Mouse (Mus musculus) hindbrain, embryonic 16.5 days (tissue): ENCODE results near the gene 1190002N15Rik. TPM values are rescaled to one million over a fixed set of nuclear protein-coding genes. Genes with fewer than 3 reads are reported as not detected.

Experiments
- ATAC-seq: fragments of 200-750 bp; cut with Nextera tagmentation; 2 replicates; pipeline ENCODE4 v1.8.0; 2017; ENCODE audit warnings: moderate TSS enrichment, moderate library complexity
- H3K27ac ChIP-seq: fragments of 300-500 bp; sonication (generic); 2 replicates; pipeline ENCODE4 v1.5.1; 2014; ENCODE audit warnings: low read depth, mild to moderate bottlenecking, control low read depth, low read length, moderate library complexity
- H3K27me3 ChIP-seq: fragments of 300-500 bp; sonication (generic); replicated peaks from 2 replicates; pipeline ENCODE4 v1.6.1; 2014; ENCODE audit warnings: low read length; ENCODE audit not compliant: control insufficient read depth, insufficient read depth
- H3K36me3 ChIP-seq: fragments of 300-500 bp; sonication (generic); 2 replicates; pipeline ENCODE4 v1.6.1; 2014; ENCODE audit warnings: mild to moderate bottlenecking, low read length, moderate library complexity, mixed read lengths; ENCODE audit not compliant: control insufficient read depth, insufficient read depth
- H3K4me1 ChIP-seq: fragments of 300-500 bp; sonication (generic); 2 replicates; pipeline ENCODE4 v1.6.1; 2014; ENCODE audit warnings: low read depth, low read length; ENCODE audit not compliant: control insufficient read depth, insufficient read depth
- H3K4me2 ChIP-seq: fragments of 300-500 bp; sonication (generic); 2 replicates; pipeline ENCODE4 v1.6.1; 2014; ENCODE audit warnings: mild to moderate bottlenecking, low read length, control low read depth, moderate library complexity
- H3K4me3 ChIP-seq: fragments of 300-500 bp; sonication (generic); 2 replicates; pipeline ENCODE4 v1.5.1; 2014; ENCODE audit warnings: mild to moderate bottlenecking, low read length, control low read depth, moderate library complexity
- H3K9ac ChIP-seq: fragments of 300-500 bp; sonication (generic); 2 replicates; pipeline ENCODE4 v1.6.1; 2014; ENCODE audit warnings: low read depth, mild to moderate bottlenecking, control low read depth, low read length, moderate library complexity
- H3K9me3 ChIP-seq: fragments of 300-500 bp; sonication (generic); 2 replicates; pipeline ENCODE4 v1.6.1; 2014; ENCODE audit warnings: mild to moderate bottlenecking, low read length, moderate library complexity; ENCODE audit not compliant: control insufficient read depth
- WGBS: fragments of 180-500 bp; shearing (Covaris S2); extraction: QIAGEN DNeasy Blood & Tissue Kit; methylation state at CpG from one replicate; pipeline ENCODE4 v1.1.7; 2014; 5-methylcytosine and 5-hydroxymethylcytosine counted together
- polyA plus RNA-seq: library from polyadenylated mRNA; unstranded; fragments of >200 nt; fragmentation: Nextera tagmentation; extraction: Ambion mirVana; gene quantifications from 2 replicates; pipeline ENCODE4 v1.2.1, GENCODE M21; 2015

1190002N15Rik gene
- polyA plus RNA-seq, 1 experiment from 2014 or later, result 4.3 TPM

GRCm38 (mm10) chr9:94534795-94535194 lies 3.1 kb downstream of the 1190002N15Rik start:
- Histone ChIP-seq H3K9me3 (no peaks in the 10 kb centered on the region), H3K27ac (no peak overlapping the region), H3K36me3 (no peaks in the 10 kb centered on the region), H3K27me3 (no peaks in the 10 kb centered on the region), H3K4me3 (peak overlapping the region; percentile 79; the same call in 1 of the 2 replicates), H3K4me1 (no peaks in the 10 kb centered on the region; the same call in 1 of the 2 replicates), H3K4me2 (peak overlapping the region; percentile 78; the same call in 1 of the 2 replicates), H3K9ac (no peak overlapping the region)
- no peak for ATAC-seq

- WGBS, result 41% methylated on average over 2 of the region's 2 CpGs
- peak overlapping the region; percentile 55 for H3K4me2 ChIP-seq
- no peak for ATAC-seq
- no peaks in the 10 kb centered on the region for H3K4me1 ChIP-seq
- peak overlapping the region; percentile 41; the same call in 1 of the 2 replicates for H3K9ac ChIP-seq
- no peaks in the 10 kb centered on the region for H3K9me3 ChIP-seq
- H3K27ac ChIP-seq, result no peak overlapping the region
- no peaks in the 10 kb centered on the region for H3K27me3 ChIP-seq
- H3K4me3 ChIP-seq, result peak overlapping the region; percentile 21
- no peaks in the 10 kb centered on the region for H3K36me3 ChIP-seq
Observed at GRCm38 (mm10) chr9:94534226-94534625, 3.7 kb downstream of the 1190002N15Rik start.

- no peak for ATAC-seq
- H3K27ac ChIP-seq, result no peak overlapping the region
Observed at GRCm38 (mm10) chr9:94533641-94534040, 4.2 kb downstream of the 1190002N15Rik start.

GRCm38 (mm10) chr9:94529987-94530386 lies 7.9 kb downstream of the 1190002N15Rik start:
- Histone ChIP-seq H3K4me2 (no peak overlapping the region), H3K36me3 (no peaks in the 10 kb centered on the region), H3K4me3 (no peak overlapping the region), H3K9me3 (no peaks in the 10 kb centered on the region), H3K27me3 (no peaks in the 10 kb centered on the region), H3K9ac (no peak overlapping the region), H3K4me1 (no peaks in the 10 kb centered on the region), H3K27ac (no peak overlapping the region)
- ATAC-seq, result no peak

More at GRCm38 (mm10) chr9:94533641-94534040, 4.2 kb downstream of the 1190002N15Rik start:
- Histone ChIP-seq H3K4me2 (peak overlapping the region; percentile 55), H3K4me1 (no peaks in the 10 kb centered on the region), H3K9ac (peak overlapping the region; percentile 41; the same call in 1 of the 2 replicates), H3K36me3 (no peaks in the 10 kb centered on the region), H3K4me3 (peak overlapping the region; percentile 21), H3K27me3 (no peaks in the 10 kb centered on the region), H3K9me3 (no peaks in the 10 kb centered on the region)
- WGBS, result 28% methylated on average over 4 of the region's 4 CpGs

- Histone ChIP-seq H3K36me3 (no peaks in the 10 kb centered on the region), H3K4me3 (no peak overlapping the region), H3K4me2 (no peak overlapping the region), H3K9me3 (no peaks in the 10 kb centered on the region), H3K27me3 (no peaks in the 10 kb centered on the region), H3K4me1 (no peaks in the 10 kb centered on the region), H3K9ac (no peak overlapping the region), H3K27ac (no peak overlapping the region)
- no peak for ATAC-seq
- WGBS, result 65% methylated on average over 1 of the region's 1 CpGs
Observed at GRCm38 (mm10) chr9:94529146-94529746, 8.6 kb downstream of the 1190002N15Rik start.

- Histone ChIP-seq H3K36me3 (no peaks in the 10 kb centered on the region), H3K4me1 (no peaks in the 10 kb centered on the region), H3K4me3 (no peak overlapping the region), H3K4me2 (peak overlapping the region; percentile 34; the same call in 1 of the 2 replicates), H3K27ac (no peak overlapping the region), H3K27me3 (no peaks in the 10 kb centered on the region), H3K9me3 (no peaks in the 10 kb centered on the region), H3K9ac (no peak overlapping the region)
- WGBS, result 41% methylated on average over 7 of the region's 7 CpGs
- peak; percentile 82 for ATAC-seq
Observed at GRCm38 (mm10) chr9:94526473-94526872, 11.4 kb downstream of the 1190002N15Rik start.

- WGBS, result 93% methylated on average over 8 of the region's 8 CpGs
- no peak for ATAC-seq
- H3K4me3 ChIP-seq, result no peak overlapping the region
- H3K4me2 ChIP-seq, result no peak overlapping the region
- no peak overlapping the region for H3K27ac ChIP-seq
- H3K9me3 ChIP-seq, result no peaks in the 10 kb centered on the region
- H3K36me3 ChIP-seq, result no peaks in the 10 kb centered on the region
- no peaks in the 10 kb centered on the region for H3K27me3 ChIP-seq
- H3K4me1 ChIP-seq, result no peaks in the 10 kb centered on the region
- no peak overlapping the region for H3K9ac ChIP-seq
Observed at GRCm38 (mm10) chr9:94512246-94512645, 25.6 kb downstream of the 1190002N15Rik start.

- no peak overlapping the region for H3K9ac ChIP-seq
- H3K9me3 ChIP-seq, result no peaks in the 10 kb centered on the region
- no peak overlapping the region for H3K4me3 ChIP-seq
- H3K27ac ChIP-seq, result no peak overlapping the region
- H3K4me1 ChIP-seq, result no peaks in the 10 kb centered on the region
- no peak for ATAC-seq
- no peaks in the 10 kb centered on the region for H3K36me3 ChIP-seq
- no peaks in the 10 kb centered on the region for H3K27me3 ChIP-seq
- no peak overlapping the region for H3K4me2 ChIP-seq
Observed at GRCm38 (mm10) chr9:94511139-94511538, 26.7 kb downstream of the 1190002N15Rik start.

- WGBS, result 86% methylated on average over 1 of the region's 1 CpGs
- Histone ChIP-seq H3K9me3 (no peaks in the 10 kb centered on the region), H3K4me2 (no peak overlapping the region), H3K9ac (no peak overlapping the region), H3K4me3 (no peak overlapping the region), H3K36me3 (no peaks in the 10 kb centered on the region), H3K27me3 (no peaks in the 10 kb centered on the region), H3K4me1 (no peaks in the 10 kb centered on the region), H3K27ac (no peak overlapping the region)
- no peak for ATAC-seq
Observed at GRCm38 (mm10) chr9:94506980-94507379, 30.9 kb downstream of the 1190002N15Rik start.
